Mouse (Mus musculus): ENCODE results near the gene Ipmk. TPM values are rescaled to one million over a fixed set of nuclear protein-coding genes. Genes with fewer than 3 reads are reported as not detected.

Gene Ipmk
- polyA plus RNA-seq, 1 experiment from 2014 or later, result 13.5 TPM

DNA sequence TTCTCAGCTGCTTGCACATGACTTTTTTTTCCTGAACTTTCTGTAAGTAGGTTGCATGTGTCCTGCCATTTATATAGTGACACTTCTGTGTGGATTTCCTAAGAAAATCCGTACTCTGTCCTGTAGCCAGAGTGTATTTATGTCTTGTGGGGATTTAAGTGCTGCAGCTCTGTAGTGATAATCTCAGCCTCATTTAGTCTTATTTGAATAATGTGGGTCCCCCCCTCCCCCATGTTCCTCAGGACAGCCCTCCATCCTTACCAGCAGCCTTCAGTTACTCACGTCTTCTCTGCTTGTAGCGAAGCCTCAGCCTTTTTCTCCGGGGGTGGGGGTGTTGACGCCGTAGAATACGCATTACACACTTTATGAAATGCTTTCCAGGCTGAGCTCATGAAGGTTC, 3.7 kb downstream of the Ipmk start:
- H3K4me3 ChIP-seq (replicated peaks), result no peak overlapping the region
- H3K4me1 ChIP-seq, result peaks cover 11% of the 10 kb centered on the region; the same call in 1 of the 2 replicates
- H3K9ac ChIP-seq, result no peak overlapping the region
- no peaks in the 10 kb centered on the region for H3K9me3 ChIP-seq
- 91% methylated on average over 7 of the region's 7 CpGs for WGBS
- no peak for ATAC-seq (ENCODE audit: insufficient read depth, low FRiP score, low read depth)
- peaks cover 11% of the 10 kb centered on the region; the same call in 1 of the 2 replicates for H3K36me3 ChIP-seq
- H3K27ac ChIP-seq, result no peak overlapping the region
- no peaks in the 10 kb centered on the region for H3K27me3 ChIP-seq (replicated peaks)
- H3K4me2 ChIP-seq, result no peak overlapping the region

DNA sequence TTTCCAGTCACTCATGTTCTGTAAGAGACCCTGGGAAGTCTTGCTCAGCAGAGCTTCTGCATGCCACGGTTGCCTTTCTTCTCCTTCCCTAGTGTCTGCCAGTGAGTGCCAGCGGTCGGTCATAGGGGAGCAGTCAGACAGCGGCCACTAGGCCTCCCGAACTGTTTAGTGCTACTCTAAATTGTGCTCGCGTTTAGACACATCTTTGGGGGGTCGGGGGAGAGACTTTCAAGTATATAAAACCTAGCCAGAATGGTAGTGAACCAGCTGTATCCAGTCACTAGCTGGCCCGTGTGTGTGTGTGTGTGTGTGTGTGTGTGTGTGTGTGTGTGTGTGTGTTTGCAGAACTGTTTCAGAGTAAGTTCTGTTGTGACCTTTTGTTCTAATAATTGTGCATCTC, 6.3 kb downstream of the Ipmk start:
- no peaks in the 10 kb centered on the region for H3K27me3 ChIP-seq (replicated peaks)
- ATAC-seq (ENCODE audit: insufficient read depth, low FRiP score, low read depth), result no peak
- no peaks in the 10 kb centered on the region for H3K9me3 ChIP-seq
- H3K27ac ChIP-seq, result no peak overlapping the region
- peaks cover 11% of the 10 kb centered on the region; the same call in 1 of the 2 replicates for H3K36me3 ChIP-seq
- 52% methylated on average over 9 of the region's 9 CpGs for WGBS
- H3K9ac ChIP-seq, result no peak overlapping the region
- H3K4me3 ChIP-seq (replicated peaks), result no peak overlapping the region
- no peak overlapping the region for H3K4me2 ChIP-seq
- H3K4me1 ChIP-seq, result peaks cover 7% of the 10 kb centered on the region; the same call in 1 of the 2 replicates

DNA sequence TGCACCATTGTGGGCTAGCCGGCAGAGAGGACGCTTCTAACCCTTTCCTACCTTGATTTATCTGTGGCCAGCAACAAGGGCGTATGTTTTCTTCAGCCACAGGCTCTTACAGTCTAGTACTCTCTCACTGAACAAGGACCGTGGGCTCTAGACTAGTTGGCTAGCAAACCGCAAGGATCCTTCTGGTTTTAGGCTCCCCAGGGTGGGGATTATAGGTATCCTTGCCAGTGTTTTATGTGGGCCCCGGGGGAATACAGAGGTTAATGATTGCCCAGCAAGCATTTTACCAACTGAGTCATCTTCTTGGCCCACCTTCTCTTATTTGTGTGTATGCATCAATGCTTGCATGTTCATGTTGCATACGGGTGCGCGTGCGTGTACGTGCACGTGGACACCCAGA, 7.4 kb downstream of the Ipmk start:
- ATAC-seq (ENCODE audit: insufficient read depth, low FRiP score, low read depth), result no peak

DNA sequence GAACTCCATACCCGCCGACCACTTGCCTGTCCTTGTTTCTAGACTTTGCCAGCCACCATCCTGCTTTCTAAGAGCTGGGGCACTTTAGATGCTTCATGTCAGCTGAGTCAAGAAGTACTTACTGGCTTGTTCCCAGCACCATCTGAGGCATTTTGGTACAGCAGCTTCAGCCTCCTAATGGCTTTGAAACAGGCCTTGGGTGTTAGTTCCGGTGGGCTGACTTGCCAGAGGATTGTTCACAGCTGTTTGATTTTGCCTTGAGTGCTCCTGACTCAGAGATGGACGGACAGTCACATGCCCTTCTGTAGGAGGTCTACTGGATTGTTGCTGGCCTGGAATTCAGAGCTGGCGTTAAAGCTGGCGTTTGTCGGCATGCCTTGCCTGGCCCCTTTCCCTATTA, 13.5 kb downstream of the Ipmk start:
- ATAC-seq (ENCODE audit: insufficient read depth, low FRiP score, low read depth), result no peak
- 74% methylated on average over 7 of the region's 7 CpGs for WGBS
- H3K27ac ChIP-seq, result no peak overlapping the region

More for the DNA sequence above, 7.4 kb downstream of the Ipmk start:
- Histone ChIP-seq H3K9me3 (no peaks in the 10 kb centered on the region), H3K36me3 (peaks cover 11% of the 10 kb centered on the region; the same call in 1 of the 2 replicates), H3K4me1 (peaks cover 3% of the 10 kb centered on the region; the same call in 1 of the 2 replicates), H3K9ac (no peak overlapping the region), H3K4me2 (no peak overlapping the region), H3K4me3 (replicated peaks) (no peak overlapping the region), H3K27ac (no peak overlapping the region), H3K27me3 (replicated peaks) (no peaks in the 10 kb centered on the region)
- WGBS, result 88% methylated on average over 12 of the region's 12 CpGs

DNA sequence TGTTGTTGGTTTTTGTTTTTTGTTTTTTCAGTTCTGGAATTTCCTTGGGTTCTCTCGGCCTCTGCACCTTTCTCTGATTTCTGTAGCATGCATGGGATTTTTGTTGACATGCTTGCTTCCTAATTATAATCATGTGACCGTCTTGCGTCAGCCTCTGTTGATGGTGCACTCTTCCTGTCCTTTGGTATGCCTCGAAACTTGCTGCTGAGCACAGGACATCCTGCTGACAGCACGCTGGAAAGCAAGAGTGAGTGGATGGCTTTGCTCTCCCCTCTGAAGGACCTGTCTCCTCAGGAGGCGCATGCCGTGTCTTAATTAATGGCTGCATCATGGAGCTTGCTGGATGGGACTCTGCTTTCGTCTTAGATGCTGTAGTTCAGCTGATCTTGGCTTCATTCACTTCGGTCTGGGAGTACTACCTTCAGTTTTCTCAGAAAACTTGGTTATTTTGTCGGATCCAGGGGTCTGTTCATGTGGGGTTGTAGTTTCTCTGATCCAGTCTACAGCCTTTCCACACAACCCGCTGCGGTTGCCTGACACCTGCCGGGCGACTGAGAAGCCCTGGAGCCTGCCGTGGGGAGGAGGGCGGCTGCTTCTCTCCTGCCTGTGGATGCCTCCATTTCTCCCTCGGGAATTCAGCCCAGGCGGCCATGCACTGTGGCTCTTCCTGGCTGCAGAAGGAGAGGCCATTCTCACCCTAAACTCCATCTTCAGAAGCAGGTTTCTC, 14.4 kb downstream of the Ipmk start:
- no peak overlapping the region for H3K4me3 ChIP-seq (replicated peaks)
- no peaks in the 10 kb centered on the region for H3K4me1 ChIP-seq
- H3K36me3 ChIP-seq, result no peaks in the 10 kb centered on the region
- H3K9ac ChIP-seq, result no peak overlapping the region
- no peak overlapping the region for H3K27ac ChIP-seq
- WGBS, result 32% methylated on average over 18 of the region's 18 CpGs
- H3K9me3 ChIP-seq, result no peaks in the 10 kb centered on the region
- no peaks in the 10 kb centered on the region for H3K27me3 ChIP-seq (replicated peaks)
- no peak overlapping the region for H3K4me2 ChIP-seq
- no peak for ATAC-seq (ENCODE audit: insufficient read depth, low FRiP score, low read depth)

More for the DNA sequence above, 13.5 kb downstream of the Ipmk start:
- H3K4me1 ChIP-seq, result no peaks in the 10 kb centered on the region
- no peak overlapping the region for H3K4me2 ChIP-seq
- H3K36me3 ChIP-seq, result no peaks in the 10 kb centered on the region
- H3K9me3 ChIP-seq, result no peaks in the 10 kb centered on the region
- H3K27me3 ChIP-seq (replicated peaks), result no peaks in the 10 kb centered on the region
- H3K4me3 ChIP-seq (replicated peaks), result no peak overlapping the region
- no peak overlapping the region for H3K9ac ChIP-seq

DNA sequence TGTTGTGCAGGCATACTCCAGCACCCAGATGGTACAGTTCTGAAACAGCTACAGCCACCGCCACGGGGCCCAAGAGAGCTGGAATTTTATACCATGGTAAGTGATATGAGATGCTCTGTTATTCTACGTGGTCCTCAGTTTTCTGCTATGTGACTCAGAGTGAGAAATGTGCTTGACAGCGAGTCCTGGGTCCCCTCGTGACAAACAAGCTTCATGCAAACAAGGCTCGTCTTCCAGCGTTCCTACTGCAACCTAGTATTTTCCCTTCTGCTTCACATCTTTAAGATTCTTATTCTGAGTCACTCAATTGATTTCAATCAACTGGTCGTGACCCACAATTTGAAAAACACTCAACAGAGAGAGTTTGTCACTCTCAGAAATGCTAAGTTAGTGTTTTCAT, 15.9 kb downstream of the Ipmk start:
- no peaks in the 10 kb centered on the region for H3K27me3 ChIP-seq (replicated peaks)
- H3K4me1 ChIP-seq, result no peaks in the 10 kb centered on the region
- 82% methylated on average over 8 of the region's 8 CpGs for WGBS

DNA sequence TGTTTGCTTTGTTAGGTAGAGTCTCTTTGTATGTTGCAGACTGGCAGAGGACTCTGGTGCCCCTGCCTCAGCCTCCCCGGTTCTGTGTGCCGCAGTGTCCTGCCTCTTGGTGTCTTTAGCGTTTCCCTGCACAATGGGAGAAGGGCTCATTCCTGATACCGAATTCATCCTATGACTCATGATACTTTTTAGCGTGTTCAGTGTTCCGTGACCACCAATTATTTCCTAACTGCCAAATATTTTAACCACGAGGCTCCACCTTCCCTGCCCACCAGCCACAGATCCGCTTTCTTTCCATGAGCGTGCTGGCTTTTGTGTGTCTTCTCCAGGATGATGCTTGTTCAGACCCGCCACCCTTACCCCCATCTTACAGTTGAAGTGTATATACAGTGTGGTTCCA, 16.3 kb downstream of the Ipmk start:
- Histone ChIP-seq H3K4me1 (no peaks in the 10 kb centered on the region), H3K9me3 (no peaks in the 10 kb centered on the region), H3K9ac (no peak overlapping the region), H3K36me3 (no peaks in the 10 kb centered on the region), H3K4me2 (no peak overlapping the region), H3K4me3 (replicated peaks) (no peak overlapping the region), H3K27ac (no peak overlapping the region), H3K27me3 (replicated peaks) (no peaks in the 10 kb centered on the region)
- ATAC-seq (ENCODE audit: insufficient read depth, low FRiP score, low read depth), result no peak
- 90% methylated on average over 10 of the region's 10 CpGs for WGBS

More for the DNA sequence above, 15.9 kb downstream of the Ipmk start:
- no peak overlapping the region for H3K9ac ChIP-seq
- no peaks in the 10 kb centered on the region for H3K36me3 ChIP-seq
- no peak for ATAC-seq (ENCODE audit: insufficient read depth, low FRiP score, low read depth)
- no peak overlapping the region for H3K27ac ChIP-seq
- H3K4me2 ChIP-seq, result no peak overlapping the region
- H3K9me3 ChIP-seq, result no peaks in the 10 kb centered on the region
- no peak overlapping the region for H3K4me3 ChIP-seq (replicated peaks)

DNA sequence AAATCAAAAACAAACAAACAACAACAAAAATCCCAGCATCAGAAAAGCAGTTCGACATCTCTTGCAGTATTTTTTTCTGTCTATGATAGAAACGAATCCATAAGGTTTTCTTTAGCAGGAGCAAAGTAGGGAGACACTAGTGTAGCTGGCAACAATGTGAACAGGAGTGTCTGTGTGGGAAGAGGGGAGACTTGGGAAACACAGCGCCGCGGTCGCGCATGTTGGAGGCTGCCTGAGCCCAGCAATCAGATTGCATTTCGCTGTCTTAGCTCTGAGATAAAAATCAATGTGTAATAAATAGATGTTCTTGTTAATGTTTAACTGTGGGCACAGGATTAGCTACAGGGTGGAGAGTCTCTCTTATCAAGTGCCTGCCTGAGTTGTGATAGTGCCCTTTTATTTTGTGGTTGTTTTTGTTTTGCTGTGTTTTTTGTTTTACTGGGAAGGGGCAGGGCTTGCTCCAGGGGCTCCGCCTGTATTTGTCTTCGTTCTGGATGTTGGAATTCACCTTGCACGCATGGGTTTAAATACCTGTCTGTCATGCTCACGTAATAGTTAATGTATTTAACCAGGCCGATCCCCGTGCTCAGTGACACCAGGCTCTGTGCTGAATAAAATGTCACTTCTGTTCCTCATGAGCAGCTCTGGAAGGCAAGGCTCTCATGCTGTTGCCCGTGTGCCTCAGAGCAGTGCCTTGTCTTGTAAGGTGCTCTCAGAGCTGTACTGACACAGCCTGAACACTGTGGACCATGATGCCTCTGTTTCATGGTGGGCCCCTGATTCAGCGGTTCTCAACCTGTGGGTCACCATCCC, 20.8 kb downstream of the Ipmk start:
- Histone ChIP-seq H3K4me2 (no peak overlapping the region), H3K27ac (no peak overlapping the region), H3K9ac (no peak overlapping the region), H3K36me3 (0 out of 2 replicates have a peak, but pooled peaks cover 5% of the 10 kb centered on the region), H3K9me3 (no peaks in the 10 kb centered on the region), H3K4me3 (replicated peaks) (no peak overlapping the region), H3K4me1 (no peaks in the 10 kb centered on the region), H3K27me3 (replicated peaks) (no peaks in the 10 kb centered on the region)
- ATAC-seq (ENCODE audit: insufficient read depth, low FRiP score, low read depth), result no peak
- WGBS, result 60% methylated on average over 16 of the region's 16 CpGs

DNA sequence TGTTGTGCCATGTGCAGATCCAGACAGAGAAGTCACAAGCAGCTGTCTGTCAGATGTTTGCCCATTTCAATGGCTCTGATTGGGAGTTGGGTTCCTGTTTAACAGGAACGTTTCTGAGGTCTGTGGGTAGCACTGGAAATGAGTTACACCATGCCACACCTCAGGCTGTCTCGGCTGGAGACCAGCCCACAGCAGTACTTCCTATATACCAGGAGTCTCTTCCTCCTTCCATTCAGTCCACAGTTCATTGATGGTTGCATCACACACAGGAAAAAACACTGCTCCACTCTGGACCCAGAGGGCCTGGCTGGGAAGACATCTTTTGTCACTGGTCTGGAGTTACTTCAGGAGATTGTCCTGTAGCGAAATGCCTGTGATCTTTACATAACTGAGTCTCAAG, 21.9 kb downstream of the Ipmk start:
- WGBS, result 69% methylated on average over 3 of the region's 3 CpGs
- no peak for ATAC-seq (ENCODE audit: insufficient read depth, low FRiP score, low read depth)
- Histone ChIP-seq H3K9me3 (no peaks in the 10 kb centered on the region), H3K9ac (no peak overlapping the region), H3K27ac (no peak overlapping the region), H3K4me1 (no peaks in the 10 kb centered on the region), H3K4me2 (no peak overlapping the region), H3K4me3 (replicated peaks) (no peak overlapping the region), H3K27me3 (replicated peaks) (no peaks in the 10 kb centered on the region), H3K36me3 (0 out of 2 replicates have a peak, but pooled peaks cover 5% of the 10 kb centered on the region)

DNA sequence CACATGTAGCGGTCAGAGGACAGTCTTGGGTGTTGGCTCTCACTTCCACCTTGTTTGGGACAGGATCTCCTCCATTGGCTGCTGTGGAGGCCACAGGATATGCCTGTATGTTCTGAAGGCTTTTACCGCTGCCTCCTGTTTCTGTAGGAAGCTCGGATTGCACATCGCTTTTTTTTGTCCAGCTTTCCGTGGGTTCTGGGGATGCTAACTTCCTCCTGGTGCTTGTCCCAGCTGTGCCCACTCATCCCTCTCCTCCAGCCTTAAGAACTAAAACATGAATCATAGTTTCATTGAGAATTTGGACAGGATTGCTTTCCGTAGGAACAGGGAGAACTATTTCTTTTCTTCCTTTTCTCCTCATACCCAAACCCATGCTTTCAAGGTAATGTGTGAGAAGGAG, 24.3 kb downstream of the Ipmk start:
- no peaks in the 10 kb centered on the region for H3K27me3 ChIP-seq (replicated peaks)
- no peak overlapping the region for H3K9ac ChIP-seq
- H3K4me2 ChIP-seq, result no peak overlapping the region
- no peaks in the 10 kb centered on the region for H3K9me3 ChIP-seq
- H3K27ac ChIP-seq, result no peak overlapping the region
- no peaks in the 10 kb centered on the region for H3K4me1 ChIP-seq
- ATAC-seq (ENCODE audit: insufficient read depth, low FRiP score, low read depth), result no peak
- no peak overlapping the region for H3K4me3 ChIP-seq (replicated peaks)
- H3K36me3 ChIP-seq, result 0 out of 2 replicates have a peak, but pooled peaks cover 5% of the 10 kb centered on the region
- WGBS, result 69% methylated on average over 6 of the region's 6 CpGs

DNA sequence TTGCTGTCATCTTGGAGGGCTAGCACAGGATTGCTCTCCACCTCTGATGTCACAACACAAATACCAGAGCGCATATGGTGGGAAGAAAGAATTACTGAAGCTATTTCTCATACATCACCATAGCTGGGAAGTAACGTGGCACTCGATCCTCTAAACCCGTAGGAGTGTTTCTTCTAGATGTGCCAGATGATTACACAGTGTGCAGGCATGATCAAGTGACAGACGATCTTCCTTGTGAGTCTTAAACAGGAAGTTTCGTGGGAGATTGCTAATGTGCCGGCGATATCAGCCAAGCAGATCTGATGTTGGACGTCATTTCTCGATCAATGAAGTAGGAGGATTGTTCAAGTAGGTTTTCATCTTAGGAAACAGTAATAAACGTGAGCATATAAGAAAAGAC, 26.1 kb downstream of the Ipmk start:
- 85% methylated on average over 11 of the region's 11 CpGs for WGBS
- H3K4me1 ChIP-seq, result no peaks in the 10 kb centered on the region
- no peak overlapping the region for H3K4me2 ChIP-seq
- H3K9ac ChIP-seq, result no peak overlapping the region
- H3K9me3 ChIP-seq, result no peaks in the 10 kb centered on the region
- no peak for ATAC-seq (ENCODE audit: insufficient read depth, low FRiP score, low read depth)
- H3K4me3 ChIP-seq (replicated peaks), result no peak overlapping the region
- peaks cover 8% of the 10 kb centered on the region; the same call in 1 of the 2 replicates for H3K36me3 ChIP-seq
- H3K27me3 ChIP-seq (replicated peaks), result no peaks in the 10 kb centered on the region
- H3K27ac ChIP-seq, result no peak overlapping the region

DNA sequence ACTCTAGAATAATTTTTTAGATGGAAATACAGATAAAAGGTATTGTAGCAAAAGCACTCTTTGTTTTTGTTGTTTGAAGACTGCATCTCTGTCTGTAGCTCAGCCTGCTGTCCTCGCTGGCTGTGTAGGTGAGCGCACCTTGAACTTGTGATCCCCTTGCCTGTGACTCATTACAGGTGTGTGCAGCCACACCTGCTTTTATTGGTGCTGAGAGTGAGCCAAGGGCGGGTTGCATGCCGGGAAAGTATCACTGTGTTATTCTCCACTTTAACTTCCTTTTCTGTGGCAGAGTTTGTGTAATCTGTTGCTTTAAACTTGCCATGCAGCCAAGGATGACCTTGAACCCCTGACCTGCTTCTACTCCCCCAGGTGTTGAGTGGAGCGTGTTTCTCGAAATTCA, 28.5 kb downstream of the Ipmk start:
- Histone ChIP-seq H3K27me3 (replicated peaks) (no peaks in the 10 kb centered on the region), H3K4me3 (replicated peaks) (no peak overlapping the region), H3K4me2 (no peak overlapping the region), H3K36me3 (peaks cover 10% of the 10 kb centered on the region; the same call in 1 of the 2 replicates), H3K9ac (no peak overlapping the region), H3K27ac (no peak overlapping the region), H3K4me1 (no peaks in the 10 kb centered on the region), H3K9me3 (no peaks in the 10 kb centered on the region)
- no peak for ATAC-seq (ENCODE audit: insufficient read depth, low FRiP score, low read depth)
- WGBS, result 66% methylated on average over 6 of the region's 6 CpGs

All from stomach, embryonic 15.5 days (tissue).